Mouse (Mus musculus): ENCODE data around the gene Lhx6.

DNA sequence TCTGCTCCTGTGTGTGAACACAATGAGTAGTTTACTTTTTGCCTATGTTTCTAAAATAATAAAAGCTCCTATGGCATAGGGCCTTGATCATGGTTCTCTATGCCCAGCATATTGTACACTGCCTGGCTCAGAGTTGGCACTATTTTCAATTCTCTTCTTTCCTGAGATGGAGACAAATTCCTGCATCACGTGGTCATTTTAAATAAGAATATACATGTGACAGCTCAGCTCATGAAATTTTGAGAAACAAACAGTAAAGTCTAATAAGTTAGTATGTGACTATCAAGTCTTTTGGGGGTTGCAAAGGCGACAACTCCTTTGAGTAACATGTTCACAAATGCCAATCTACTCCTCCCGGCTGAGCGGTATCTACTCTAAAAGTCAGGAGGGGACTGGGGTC lies 30.7 kb upstream of the Lhx6 start:
- TF ChIP-seq CTCF (IDR thresholded peaks at IDR 0.05) (no peak), EP300 (IDR thresholded peaks at IDR 0.05) (no peak)

Measured in lung, postnatal 0 days (tissue).